Mouse (Mus musculus) midbrain, embryonic 10.5 days (tissue): ENCODE results near the gene Lrmda. TPM values are rescaled to one million over a fixed set of nuclear protein-coding genes. Genes with fewer than 3 reads are reported as not detected.

Experiments used
- DNase-seq: peaks from one replicate; pipeline ENCODE4 v3.0.0-alpha.2; 2017; ENCODE audit warnings: low spot score
- H3K27ac ChIP-seq: fragments of 300-500 bp; sonication (generic); replicated peaks from 2 replicates; pipeline ENCODE4 v1.5.1; 2016; ENCODE audit warnings: mild to moderate bottlenecking
- H3K27me3 ChIP-seq: fragments of 300-500 bp; sonication (generic); 2 replicates; pipeline ENCODE4 v1.6.1; 2016; ENCODE audit warnings: low read depth, mild to moderate bottlenecking; ENCODE audit not compliant: poor library complexity, severe bottlenecking
- H3K36me3 ChIP-seq: fragments of 300-500 bp; sonication (generic); 2 replicates; pipeline ENCODE4 v1.6.1; 2016; ENCODE audit warnings: mild to moderate bottlenecking, moderate library complexity
- H3K4me1 ChIP-seq: fragments of 300-500 bp; sonication (generic); 2 replicates; pipeline ENCODE4 v1.6.1; 2016
- H3K4me3 ChIP-seq: fragments of 300-500 bp; sonication (generic); 2 replicates; pipeline ENCODE4 v1.5.1; 2016; ENCODE audit warnings: mild to moderate bottlenecking, moderate library complexity
- H3K9me3 ChIP-seq: fragments of 300-500 bp; sonication (generic); replicated peaks from 2 replicates; pipeline ENCODE4 v1.6.1; 2016; ENCODE audit warnings: mild to moderate bottlenecking
- WGBS: fragments of 180-500 bp; shearing (Covaris S2); methylation state at CpG from one replicate; pipeline ENCODE4 v1.1.7; 2016; 5-methylcytosine and 5-hydroxymethylcytosine counted together
- polyA plus RNA-seq: library from polyadenylated mRNA; unstranded; fragments of >200 nt; fragmentation: Nextera tagmentation; extraction: Ambion mirVana; gene quantifications from 2 replicates; pipeline ENCODE4 v1.2.1, GENCODE M21; 2016

Gene Lrmda
- polyA plus RNA-seq, 1 experiment from 2014 or later = 0.38 TPM

- 80% methylated on average over 11 of the region's 11 CpGs for WGBS
- peaks cover 24% of the 10 kb centered on the region for H3K27me3 ChIP-seq
- no peaks in the 10 kb centered on the region for H3K9me3 ChIP-seq
- no peaks in the 10 kb centered on the region for H3K36me3 ChIP-seq
- DNase-seq = no peak
- H3K4me3 ChIP-seq = no peak overlapping the region
- peak overlapping the region; percentile 58 for H3K27ac ChIP-seq
- H3K4me1 ChIP-seq = peaks cover 13% of the 10 kb centered on the region
These were observed 148.7 kb downstream of the Lrmda start for GRCm38 (mm10) chr14:22168077-22168794.

GRCm38 (mm10) chr14:22168795-22169568 is 149.5 kb downstream of the Lrmda start:
- H3K27ac ChIP-seq = peak overlapping the region; percentile 58
- no peaks in the 10 kb centered on the region for H3K9me3 ChIP-seq
- WGBS = 61% methylated on average over 14 of the region's 14 CpGs
- H3K36me3 ChIP-seq = no peaks in the 10 kb centered on the region
- H3K4me1 ChIP-seq = peaks cover 13% of the 10 kb centered on the region
- H3K4me3 ChIP-seq = no peak overlapping the region
- peaks cover 24% of the 10 kb centered on the region for H3K27me3 ChIP-seq
- DNase-seq = no peak

GRCm38 (mm10) chr14:22174757-22175156 is 155.2 kb downstream of the Lrmda start:
- Histone ChIP-seq H3K27ac (no peak overlapping the region), H3K4me1 (peaks cover 6% of the 10 kb centered on the region), H3K4me3 (no peak overlapping the region), H3K36me3 (no peaks in the 10 kb centered on the region), H3K9me3 (no peaks in the 10 kb centered on the region), H3K27me3 (no peaks in the 10 kb centered on the region)
- 78% methylated on average over 9 of the region's 9 CpGs for WGBS
- no peak for DNase-seq

- Histone ChIP-seq H3K9me3 (no peaks in the 10 kb centered on the region), H3K27me3 (no peaks in the 10 kb centered on the region), H3K36me3 (no peaks in the 10 kb centered on the region), H3K27ac (no peak overlapping the region), H3K4me3 (no peak overlapping the region), H3K4me1 (peaks cover 6% of the 10 kb centered on the region)
- 78% methylated on average over 2 of the region's 2 CpGs for WGBS
- DNase-seq = no peak
These were observed 160.2 kb downstream of the Lrmda start for GRCm38 (mm10) chr14:22179761-22180160.

DNA sequence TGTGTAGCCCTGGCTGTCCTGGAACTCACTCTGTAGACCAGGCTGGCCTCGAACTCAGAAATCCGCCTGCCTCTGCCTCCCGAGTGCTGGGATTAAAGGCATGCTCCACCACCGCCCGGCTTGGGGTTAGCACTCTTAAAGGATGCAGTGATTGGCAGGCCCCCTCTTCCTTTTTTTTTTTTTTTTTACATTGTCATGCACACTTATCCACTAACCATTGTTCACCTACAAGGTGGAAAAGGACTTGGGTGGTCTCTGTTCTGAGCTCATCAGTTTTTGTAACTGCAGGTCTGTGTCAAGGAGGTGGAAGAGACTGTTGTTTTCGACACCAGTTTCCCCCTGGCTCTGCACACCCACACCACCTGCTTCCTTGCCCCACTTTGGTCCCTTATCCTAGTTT is 162.0 kb downstream of the Lrmda start:
- Histone ChIP-seq H3K4me3 (no peak overlapping the region), H3K36me3 (no peaks in the 10 kb centered on the region), H3K27ac (no peak overlapping the region), H3K9me3 (no peaks in the 10 kb centered on the region), H3K4me1 (no peaks in the 10 kb centered on the region), H3K27me3 (no peaks in the 10 kb centered on the region)
- DNase-seq = no peak
- 96% methylated on average over 6 of the region's 6 CpGs for WGBS

- Histone ChIP-seq H3K27ac (no peak overlapping the region), H3K9me3 (no peaks in the 10 kb centered on the region), H3K4me1 (no peaks in the 10 kb centered on the region), H3K4me3 (no peak overlapping the region), H3K36me3 (no peaks in the 10 kb centered on the region), H3K27me3 (no peaks in the 10 kb centered on the region)
- DNase-seq = no peak
- WGBS = 87% methylated on average over 3 of the region's 3 CpGs
These were observed 163.7 kb downstream of the Lrmda start for GRCm38 (mm10) chr14:22183195-22183594.

DNA sequence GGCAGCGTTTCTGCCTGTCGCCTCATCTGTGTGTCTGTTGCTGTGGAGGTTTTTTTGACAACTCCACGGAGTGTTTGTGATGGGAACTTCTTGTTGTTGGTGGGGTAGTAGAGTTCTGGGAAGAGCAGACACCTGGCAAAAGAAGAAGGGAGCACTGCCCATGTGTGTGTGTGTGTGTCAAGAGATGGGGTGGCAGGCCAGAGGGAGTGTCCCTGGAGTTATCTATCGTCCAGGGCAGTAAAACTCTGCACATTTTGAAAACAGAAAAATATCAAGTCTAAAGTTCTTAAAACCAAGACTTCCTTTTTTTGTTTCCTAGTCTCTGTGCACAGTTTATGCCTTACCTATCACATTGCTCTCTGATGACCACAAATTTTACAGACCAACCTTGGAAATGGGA is 165.9 kb downstream of the Lrmda start:
- H3K9me3 ChIP-seq = no peaks in the 10 kb centered on the region
- peaks cover 8% of the 10 kb centered on the region for H3K4me1 ChIP-seq
- 90% methylated on average over 4 of the region's 4 CpGs for WGBS

DNA sequence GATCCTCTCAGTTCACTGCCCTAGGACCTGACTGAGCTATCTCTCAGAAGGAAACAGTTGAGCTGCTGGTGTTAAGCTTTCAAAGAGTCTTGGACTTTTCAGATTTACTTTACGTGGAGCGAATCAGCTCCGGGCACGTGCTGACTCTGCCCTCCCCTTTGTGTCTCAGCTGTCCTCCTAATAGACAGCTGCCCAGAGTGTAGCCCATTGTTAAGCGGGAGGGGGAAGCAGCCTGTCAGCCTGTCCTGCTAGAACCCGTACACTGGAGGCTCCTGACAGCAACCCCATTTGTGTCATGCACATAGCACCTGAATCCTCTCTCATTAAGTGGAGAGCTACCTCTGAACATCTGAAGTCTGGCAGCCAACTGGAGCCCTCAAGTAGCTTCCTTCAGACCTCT is 170.6 kb downstream of the Lrmda start:
- peak; percentile 43 for DNase-seq
- Histone ChIP-seq H3K27ac (peak overlapping the region; percentile 23; the same call in 1 of the 2 replicates), H3K27me3 (no peaks in the 10 kb centered on the region), H3K36me3 (no peaks in the 10 kb centered on the region), H3K4me3 (no peak overlapping the region), H3K9me3 (no peaks in the 10 kb centered on the region), H3K4me1 (peaks cover 10% of the 10 kb centered on the region)
- WGBS = 35% methylated on average over 6 of the region's 6 CpGs

More for the DNA sequence above, 165.9 kb downstream of the Lrmda start:
- no peaks in the 10 kb centered on the region for H3K27me3 ChIP-seq
- H3K4me3 ChIP-seq = no peak overlapping the region
- no peaks in the 10 kb centered on the region for H3K36me3 ChIP-seq
- H3K27ac ChIP-seq = no peak overlapping the region
- no peak for DNase-seq

DNA sequence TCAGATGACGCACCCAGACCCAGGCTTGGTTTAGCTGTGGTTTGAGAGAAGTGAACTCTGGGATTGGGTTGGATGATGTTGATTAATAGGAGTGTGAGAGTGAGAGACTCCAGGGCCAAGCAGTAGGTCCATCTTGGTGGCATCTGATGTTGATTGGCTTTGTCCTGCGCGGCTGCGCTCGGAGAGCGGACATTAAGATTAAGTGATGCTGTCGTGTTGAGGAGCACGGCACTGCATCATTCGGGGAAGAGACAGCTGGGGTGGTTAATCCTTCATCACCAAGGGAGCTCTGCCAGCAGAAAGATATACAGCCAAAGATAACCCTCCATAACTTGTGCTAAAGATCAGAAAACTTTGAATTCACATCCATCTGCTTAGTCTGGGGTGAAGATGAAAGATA is 172.7 kb downstream of the Lrmda start:
- WGBS = 91% methylated on average over 9 of the region's 9 CpGs
- no peaks in the 10 kb centered on the region for H3K27me3 ChIP-seq
- DNase-seq = no peak
- no peak overlapping the region for H3K4me3 ChIP-seq
- H3K27ac ChIP-seq = no peak overlapping the region
- H3K4me1 ChIP-seq = peaks cover 10% of the 10 kb centered on the region
- no peaks in the 10 kb centered on the region for H3K9me3 ChIP-seq
- H3K36me3 ChIP-seq = no peaks in the 10 kb centered on the region

DNA sequence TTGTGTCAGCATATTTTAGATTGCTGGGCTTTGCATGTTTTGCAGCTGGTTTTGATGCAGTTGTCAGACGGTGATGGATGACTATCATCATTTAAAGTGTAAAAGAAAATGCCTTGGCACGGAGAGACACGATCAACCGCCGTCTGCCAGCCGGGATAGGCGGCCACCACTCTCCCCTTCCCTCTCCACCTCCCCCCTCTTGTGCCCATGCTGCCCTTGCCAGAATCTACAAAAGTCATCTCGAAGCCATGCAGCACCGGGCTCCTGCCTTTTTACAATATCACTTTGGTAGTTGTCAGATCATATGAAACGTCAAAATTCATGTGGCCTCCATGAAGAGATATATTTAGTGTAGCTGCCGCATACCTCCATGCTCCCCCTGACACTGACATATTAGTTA is 178.5 kb downstream of the Lrmda start:
- no peak overlapping the region for H3K4me3 ChIP-seq
- H3K4me1 ChIP-seq = no peaks in the 10 kb centered on the region
- DNase-seq = no peak
- no peaks in the 10 kb centered on the region for H3K9me3 ChIP-seq
- no peaks in the 10 kb centered on the region for H3K36me3 ChIP-seq
- 91% methylated on average over 11 of the region's 11 CpGs for WGBS
- H3K27ac ChIP-seq = no peak overlapping the region
- no peaks in the 10 kb centered on the region for H3K27me3 ChIP-seq

- Histone ChIP-seq H3K36me3 (no peaks in the 10 kb centered on the region), H3K27ac (no peak overlapping the region), H3K4me3 (no peak overlapping the region), H3K9me3 (no peaks in the 10 kb centered on the region), H3K27me3 (no peaks in the 10 kb centered on the region), H3K4me1 (peaks cover under 1% of the 10 kb centered on the region; the same call in 1 of the 2 replicates)
- DNase-seq = no peak
- WGBS = 89% methylated on average over 12 of the region's 12 CpGs
These were observed 179.3 kb downstream of the Lrmda start for GRCm38 (mm10) chr14:22198641-22199425.

DNA sequence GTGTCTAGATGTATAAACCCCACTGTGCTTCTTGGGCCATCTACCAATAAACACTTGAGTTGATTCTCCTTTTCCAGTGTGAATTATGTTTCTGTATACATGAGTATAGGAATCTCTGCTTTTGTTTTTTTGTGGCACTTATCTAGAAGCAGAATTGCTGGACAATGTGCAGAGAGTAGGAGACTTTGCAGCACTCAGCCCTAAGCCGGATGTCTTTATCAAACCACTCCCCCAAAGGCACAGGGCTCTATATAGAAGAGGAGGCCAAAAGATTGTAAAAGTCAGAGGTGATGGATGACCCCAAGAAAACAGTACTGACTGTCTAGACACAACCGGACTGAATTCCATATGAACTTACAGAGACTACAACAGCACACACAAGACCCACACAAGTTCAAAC is 182.2 kb downstream of the Lrmda start:
- 87% methylated on average over 2 of the region's 2 CpGs for WGBS

More for the DNA sequence above, 182.2 kb downstream of the Lrmda start:
- H3K27ac ChIP-seq = no peak overlapping the region
- no peak overlapping the region for H3K4me3 ChIP-seq
- DNase-seq = no peak
- H3K27me3 ChIP-seq = 0 out of 2 replicates have a peak, but pooled peaks cover 8% of the 10 kb centered on the region
- no peaks in the 10 kb centered on the region for H3K9me3 ChIP-seq
- peaks cover 6% of the 10 kb centered on the region; the same call in 1 of the 2 replicates for H3K4me1 ChIP-seq
- no peaks in the 10 kb centered on the region for H3K36me3 ChIP-seq
